Mouse (Mus musculus): ENCODE results near the gene Cyth4.

DNA sequence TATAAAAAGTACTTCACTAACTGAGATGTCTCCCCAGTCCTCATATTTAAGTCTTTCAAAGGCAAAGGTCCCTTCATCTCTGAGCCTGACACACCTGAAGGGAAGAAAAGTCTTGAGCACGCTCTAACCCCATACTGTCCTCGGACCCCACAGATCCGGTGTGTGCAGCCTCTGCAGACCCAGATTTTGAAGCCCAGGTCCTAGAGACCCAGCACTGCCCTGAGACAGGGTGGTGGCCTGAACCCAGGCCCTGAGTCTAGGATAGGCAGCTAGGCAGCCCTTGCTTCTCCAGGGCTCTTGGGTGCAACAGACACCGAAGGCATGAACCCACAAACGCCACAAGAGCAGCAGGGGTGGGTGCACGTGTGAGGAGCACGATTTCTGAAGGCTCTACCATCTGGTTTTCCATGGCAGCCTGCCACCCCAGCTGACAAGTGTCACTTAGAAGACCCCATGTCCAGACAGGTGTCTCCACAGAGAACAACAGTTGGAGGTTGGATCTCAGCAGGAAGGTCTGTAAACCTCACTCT lies 2.9 kb upstream of the Cyth4 start:
- TF ChIP-seq POLR2A (IDR thresholded peaks at IDR 0.05; ENCODE audit: control insufficient read depth, extremely low read depth, insufficient read depth, low read length, poor library complexity) = no peak
- TF ChIP-seq CTCF (IDR thresholded peaks at IDR 0.05; ENCODE audit: borderline replicate concordance, control insufficient read depth, extremely low read depth, insufficient read depth, low read length, poor library complexity) = no peak
